Mouse (Mus musculus) midbrain, embryonic 12.5 days (tissue): Measurements from ENCODE around the gene Lrp1. TPM values are rescaled to one million over a fixed set of nuclear protein-coding genes. Genes with fewer than 3 reads are reported as not detected.
A peak's percentile ranks its signal among the peaks of the same experiment; 100 is the strongest.

Experiments
- ATAC-seq: fragments of 200-750 bp; cut with Nextera tagmentation; 2 replicates; pipeline ENCODE4 v1.8.0; 2017; ENCODE audit warnings: low read depth, moderate TSS enrichment, moderate library complexity; ENCODE audit not compliant: low FRiP score
- H3K27ac ChIP-seq: fragments of 300-500 bp; sonication (generic); replicated peaks from 2 replicates; pipeline ENCODE4 v1.5.1; 2016; ENCODE audit warnings: mild to moderate bottlenecking
- H3K27me3 ChIP-seq: fragments of 300-500 bp; sonication (generic); 2 replicates; pipeline ENCODE4 v1.6.1; 2016; ENCODE audit warnings: mild to moderate bottlenecking
- H3K36me3 ChIP-seq: fragments of 300-500 bp; sonication (generic); 2 replicates; pipeline ENCODE4 v1.6.1; 2016
- H3K4me1 ChIP-seq: fragments of 300-500 bp; sonication (generic); 2 replicates; pipeline ENCODE4 v1.6.1; 2016
- H3K4me2 ChIP-seq: fragments of 300-500 bp; sonication (generic); replicated peaks from 2 replicates; pipeline ENCODE4 v1.6.1; 2016; ENCODE audit warnings: mild to moderate bottlenecking, moderate library complexity
- H3K4me3 ChIP-seq: fragments of 300-500 bp; sonication (generic); 2 replicates; pipeline ENCODE4 v1.5.1; 2016; ENCODE audit warnings: mild to moderate bottlenecking
- H3K9ac ChIP-seq: fragments of 300-500 bp; sonication (generic); replicated peaks from 2 replicates; pipeline ENCODE4 v1.6.1; 2016; ENCODE audit warnings: mild to moderate bottlenecking, moderate library complexity
- H3K9me3 ChIP-seq: fragments of 300-500 bp; sonication (generic); 2 replicates; pipeline ENCODE4 v1.6.1; 2016; ENCODE audit warnings: mild to moderate bottlenecking
- WGBS: fragments of 180-500 bp; shearing (Covaris S2); methylation state at CpG from one replicate; pipeline ENCODE4 v1.1.7; 2016; 5-methylcytosine and 5-hydroxymethylcytosine counted together
- polyA plus RNA-seq: library from polyadenylated mRNA; unstranded; fragments of >200 nt; fragmentation: Nextera tagmentation; extraction: Ambion mirVana; gene quantifications from 2 replicates; pipeline ENCODE4 v1.2.1, GENCODE M21; 2016

Lrp1 gene
- polyA plus RNA-seq, 1 experiment from 2014 or later, result 98.1 TPM

GRCm38 (mm10) chr10:127642772-127643552 is 22.0 kb upstream of the Lrp1 start, which contains the start of gene Stat6:
Stat6 (plus strand) TSS chr10:127642986.
- Histone ChIP-seq H3K36me3 (no peaks in the 10 kb centered on the region), H3K4me3 (peak within 1 kb of the TSS; percentile 36), H3K27ac (no peak within 1 kb of the TSS), H3K4me1 (peaks cover 19% of the 10 kb centered on the region), H3K27me3 (peaks cover 30% of the 10 kb centered on the region), H3K9me3 (no peaks in the 10 kb centered on the region), H3K9ac (peak within 1 kb of the TSS; percentile 33), H3K4me2 (peak within 1 kb of the TSS; percentile 50)
- ATAC-seq, result peak; percentile 45; the same call in 1 of the 2 replicates
- 4% methylated on average over 37 of the region's 37 CpGs for WGBS

DNA sequence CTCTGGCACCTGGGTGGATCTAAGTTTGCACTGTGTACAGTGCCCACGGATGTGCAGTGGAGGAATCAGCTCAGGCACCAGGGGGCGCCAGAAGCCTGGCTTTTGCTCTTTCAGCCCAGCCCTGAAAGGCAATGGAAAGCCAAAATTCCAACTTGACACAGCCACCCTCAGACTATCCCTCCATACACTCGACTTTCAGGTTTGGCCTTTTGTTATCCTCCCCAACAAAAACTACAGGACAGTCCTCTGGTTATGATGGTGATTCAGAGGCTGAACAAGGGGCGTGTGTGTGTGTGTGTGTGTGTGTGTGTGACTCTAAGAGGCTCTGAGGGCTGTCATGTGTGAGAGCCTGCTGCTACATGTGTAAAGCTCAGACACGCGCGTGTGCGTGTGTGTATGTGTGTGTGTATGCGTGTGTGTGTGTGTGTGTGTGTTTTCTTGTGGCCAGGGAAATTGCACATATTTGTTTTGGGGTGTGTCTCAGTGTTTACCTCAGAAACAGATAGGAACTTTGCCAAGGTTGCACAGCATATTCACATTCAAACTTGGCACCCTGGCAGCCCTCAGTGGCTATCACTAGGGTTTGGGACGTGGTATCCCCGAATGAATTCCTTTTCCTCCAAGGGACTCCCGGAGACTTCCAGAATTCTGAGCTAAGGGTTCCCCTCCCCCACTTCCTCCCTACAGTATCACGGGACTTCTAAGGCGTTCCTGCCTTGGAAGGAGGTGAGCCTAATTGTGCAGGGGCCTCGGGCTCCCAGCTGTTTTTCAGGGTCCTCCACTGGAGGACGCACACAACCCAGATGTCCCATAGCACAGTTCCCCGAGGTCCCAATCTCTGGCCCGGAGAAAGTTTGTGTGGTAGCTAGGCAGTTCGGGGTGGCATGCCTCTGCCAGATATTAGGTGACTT is 21.2 kb upstream of the Lrp1 start:
- ATAC-seq, result peak; percentile 74
- Histone ChIP-seq H3K27ac (no peak overlapping the region), H3K4me3 (peak overlapping the region; percentile 36), H3K36me3 (no peaks in the 10 kb centered on the region), H3K4me1 (peaks cover 19% of the 10 kb centered on the region), H3K9me3 (no peaks in the 10 kb centered on the region), H3K9ac (peak overlapping the region; percentile 33), H3K4me2 (peak overlapping the region; percentile 50), H3K27me3 (peaks cover 30% of the 10 kb centered on the region)
- 5% methylated on average over 19 of the region's 19 CpGs for WGBS

GRCm38 (mm10) chr10:127640421-127640820 is 19.5 kb upstream of the Lrp1 start:
- 79% methylated on average over 5 of the region's 5 CpGs for WGBS
- Histone ChIP-seq H3K4me1 (peaks cover 19% of the 10 kb centered on the region), H3K9me3 (no peaks in the 10 kb centered on the region), H3K9ac (no peak overlapping the region), H3K4me3 (no peak overlapping the region), H3K27me3 (peaks cover 30% of the 10 kb centered on the region), H3K4me2 (no peak overlapping the region), H3K36me3 (no peaks in the 10 kb centered on the region), H3K27ac (no peak overlapping the region)
- ATAC-seq, result no peak

DNA sequence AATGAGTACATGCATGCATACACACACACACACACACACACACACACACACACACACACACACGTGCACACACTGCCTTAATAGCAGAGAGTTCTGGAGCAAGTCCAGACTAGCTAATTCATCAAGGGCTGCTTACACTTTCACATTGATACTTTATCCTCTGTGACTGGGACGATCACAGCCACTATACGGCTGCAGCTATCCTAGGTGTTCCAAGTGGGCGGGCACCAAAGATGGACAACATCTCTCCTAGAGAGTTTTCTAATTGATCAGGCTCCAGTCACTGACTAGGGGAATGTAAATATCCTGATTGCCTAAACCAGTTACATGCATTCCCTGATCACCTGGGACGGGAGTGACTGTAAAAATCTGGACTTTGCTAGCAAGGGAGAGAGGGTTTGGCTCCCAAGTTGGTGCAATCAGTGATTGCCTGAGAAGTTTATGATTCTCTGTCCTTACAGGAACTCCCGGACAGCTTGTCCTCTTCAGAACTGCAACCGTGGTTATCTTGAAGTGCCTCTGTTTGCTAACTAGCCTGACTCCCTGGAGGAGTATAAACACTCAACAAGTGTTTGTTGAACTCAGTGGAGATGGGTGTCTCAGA is 11.8 kb upstream of the Lrp1 start:
- no peak for ATAC-seq
- WGBS, result 86% methylated on average over 7 of the region's 7 CpGs

DNA sequence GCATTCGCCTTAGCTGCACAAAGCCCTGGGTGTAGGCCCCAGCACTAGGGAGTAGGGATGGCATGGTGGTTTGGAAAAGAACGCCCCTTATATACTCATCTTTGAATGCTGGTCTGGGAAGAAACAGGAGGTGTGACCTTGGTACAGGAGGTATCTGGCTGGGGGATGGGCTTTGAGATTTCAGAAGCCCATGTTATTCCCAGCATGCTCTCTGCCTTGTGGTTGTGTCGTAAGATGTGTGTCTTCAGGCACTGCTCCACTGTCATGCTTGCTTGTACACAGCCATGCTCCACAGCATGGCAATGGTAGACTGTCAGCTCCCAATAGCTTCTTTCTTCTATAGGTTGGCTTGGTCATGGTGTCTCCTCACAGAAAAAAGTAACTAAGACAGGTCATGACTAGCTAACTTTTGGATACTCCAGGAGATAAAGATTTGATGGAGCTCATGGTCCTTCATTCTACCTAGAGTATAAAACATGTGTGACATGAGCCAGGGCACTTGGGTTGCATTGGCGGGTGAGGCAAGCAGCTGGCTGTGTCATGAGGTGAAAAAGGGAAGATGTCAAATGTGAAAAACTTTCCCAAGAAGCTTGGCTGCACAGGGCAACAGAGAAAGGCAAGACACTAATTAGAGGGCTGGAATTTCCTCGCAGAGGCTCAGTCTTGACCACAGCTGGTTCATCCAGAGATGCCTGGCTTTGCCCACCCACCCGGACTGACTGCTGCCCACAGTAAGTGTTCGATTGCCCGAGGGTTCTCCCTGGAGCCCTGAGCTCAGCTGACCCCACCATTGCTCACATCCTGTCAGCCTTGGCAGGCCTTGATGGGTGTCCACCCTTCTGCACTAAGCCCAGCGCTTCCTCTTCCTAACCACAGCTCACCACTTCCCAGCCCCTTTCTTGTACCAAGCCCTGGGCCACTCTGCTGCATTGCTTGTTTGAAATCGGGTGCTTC is 10.6 kb upstream of the Lrp1 start:
- H3K27me3 ChIP-seq, result no peaks in the 10 kb centered on the region; the same call in 1 of the 2 replicates
- no peaks in the 10 kb centered on the region for H3K36me3 ChIP-seq
- no peak overlapping the region for H3K4me3 ChIP-seq
- no peaks in the 10 kb centered on the region for H3K4me1 ChIP-seq
- H3K9ac ChIP-seq, result no peak overlapping the region
- no peak overlapping the region for H3K4me2 ChIP-seq
- no peak for ATAC-seq
- 86% methylated on average over 10 of the region's 10 CpGs for WGBS
- H3K27ac ChIP-seq, result no peak overlapping the region
- H3K9me3 ChIP-seq, result peaks cover 1% of the 10 kb centered on the region; the same call in 1 of the 2 replicates

More for the DNA sequence above, 11.8 kb upstream of the Lrp1 start:
- Histone ChIP-seq H3K4me1 (no peaks in the 10 kb centered on the region), H3K4me2 (no peak overlapping the region), H3K27me3 (no peaks in the 10 kb centered on the region; the same call in 1 of the 2 replicates), H3K9ac (no peak overlapping the region), H3K27ac (no peak overlapping the region), H3K4me3 (no peak overlapping the region), H3K9me3 (no peaks in the 10 kb centered on the region), H3K36me3 (no peaks in the 10 kb centered on the region)

- WGBS, result 86% methylated on average over 3 of the region's 3 CpGs
- H3K36me3 ChIP-seq, result no peaks in the 10 kb centered on the region
- H3K27ac ChIP-seq, result no peak overlapping the region
- no peak for ATAC-seq
- no peak overlapping the region for H3K4me3 ChIP-seq
- H3K27me3 ChIP-seq, result no peaks in the 10 kb centered on the region
- peaks cover 7% of the 10 kb centered on the region; the same call in 1 of the 2 replicates for H3K9me3 ChIP-seq
- H3K4me2 ChIP-seq, result no peak overlapping the region
- no peak overlapping the region for H3K9ac ChIP-seq
- H3K4me1 ChIP-seq, result peaks cover 11% of the 10 kb centered on the region
Observed at GRCm38 (mm10) chr10:127626433-127626832, 5.5 kb upstream of the Lrp1 start.

GRCm38 (mm10) chr10:127623439-127624216 is 2.7 kb upstream of the Lrp1 start:
- ATAC-seq, result no peak
- WGBS, result 90% methylated on average over 6 of the region's 6 CpGs
- Histone ChIP-seq H3K27me3 (no peaks in the 10 kb centered on the region), H3K27ac (no peak overlapping the region), H3K9ac (no peak overlapping the region), H3K4me1 (peaks cover 25% of the 10 kb centered on the region), H3K4me2 (no peak overlapping the region), H3K9me3 (peaks cover 7% of the 10 kb centered on the region; the same call in 1 of the 2 replicates), H3K4me3 (no peak overlapping the region), H3K36me3 (no peaks in the 10 kb centered on the region)

DNA sequence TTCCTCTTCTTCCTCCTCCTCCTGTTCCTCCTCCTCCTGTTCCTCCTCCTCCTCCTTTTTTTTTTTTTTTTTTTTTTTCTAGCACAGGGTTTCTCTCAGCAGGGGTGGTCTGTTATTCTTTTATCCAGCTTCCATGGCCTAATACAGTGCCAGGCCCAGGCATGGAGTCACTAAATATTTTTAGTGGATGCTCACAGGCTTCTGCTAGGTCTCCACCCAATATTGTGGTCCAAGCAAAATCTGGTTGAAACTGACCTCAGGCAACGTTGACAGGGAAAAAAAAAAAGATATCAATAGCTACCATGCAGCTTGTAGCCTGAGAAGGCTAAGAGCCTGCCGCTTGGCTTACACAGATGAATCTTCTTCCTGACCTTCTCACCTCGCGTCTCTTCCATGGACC is 1.7 kb upstream of the Lrp1 start:
- H3K4me2 ChIP-seq, result 0 out of 2 replicates have a peak overlapping the region, but pooled peaks have one; percentile 91
- H3K27ac ChIP-seq, result no peak overlapping the region
- H3K9me3 ChIP-seq, result peaks cover 7% of the 10 kb centered on the region; the same call in 1 of the 2 replicates
- H3K36me3 ChIP-seq, result no peaks in the 10 kb centered on the region
- no peak for ATAC-seq
- no peaks in the 10 kb centered on the region for H3K27me3 ChIP-seq
- no peak overlapping the region for H3K9ac ChIP-seq
- peaks cover 33% of the 10 kb centered on the region for H3K4me1 ChIP-seq
- no peak overlapping the region for H3K4me3 ChIP-seq
- WGBS, result 65% methylated on average over 4 of the region's 4 CpGs

DNA sequence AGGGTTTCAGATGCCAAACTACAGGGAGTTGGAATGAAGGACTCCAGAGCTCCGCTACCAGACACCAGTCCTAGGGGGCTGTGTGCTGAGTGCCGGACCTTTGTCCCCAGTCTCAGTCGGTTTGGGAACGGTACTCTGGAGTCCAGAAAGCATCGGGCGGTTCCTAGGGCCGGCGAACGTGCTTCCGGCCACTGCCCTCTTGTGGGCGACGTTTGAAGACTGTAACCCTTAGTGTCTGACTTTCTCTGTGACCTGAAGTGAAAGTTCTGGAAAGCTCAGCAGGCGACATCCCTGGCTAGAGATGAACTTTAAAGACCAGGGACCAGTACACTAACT is 1.1 kb upstream of the Lrp1 start:
- Histone ChIP-seq H3K36me3 (no peaks in the 10 kb centered on the region), H3K4me1 (peaks cover 40% of the 10 kb centered on the region), H3K4me3 (peak overlapping the region; percentile 81), H3K27ac (peak overlapping the region; percentile 94), H3K9me3 (peaks cover 7% of the 10 kb centered on the region; the same call in 1 of the 2 replicates), H3K9ac (peak overlapping the region; percentile 91), H3K4me2 (peak overlapping the region; percentile 91), H3K27me3 (no peaks in the 10 kb centered on the region)
- peak; percentile 17 for ATAC-seq
- WGBS, result 1% methylated on average over 13 of the region's 13 CpGs

DNA sequence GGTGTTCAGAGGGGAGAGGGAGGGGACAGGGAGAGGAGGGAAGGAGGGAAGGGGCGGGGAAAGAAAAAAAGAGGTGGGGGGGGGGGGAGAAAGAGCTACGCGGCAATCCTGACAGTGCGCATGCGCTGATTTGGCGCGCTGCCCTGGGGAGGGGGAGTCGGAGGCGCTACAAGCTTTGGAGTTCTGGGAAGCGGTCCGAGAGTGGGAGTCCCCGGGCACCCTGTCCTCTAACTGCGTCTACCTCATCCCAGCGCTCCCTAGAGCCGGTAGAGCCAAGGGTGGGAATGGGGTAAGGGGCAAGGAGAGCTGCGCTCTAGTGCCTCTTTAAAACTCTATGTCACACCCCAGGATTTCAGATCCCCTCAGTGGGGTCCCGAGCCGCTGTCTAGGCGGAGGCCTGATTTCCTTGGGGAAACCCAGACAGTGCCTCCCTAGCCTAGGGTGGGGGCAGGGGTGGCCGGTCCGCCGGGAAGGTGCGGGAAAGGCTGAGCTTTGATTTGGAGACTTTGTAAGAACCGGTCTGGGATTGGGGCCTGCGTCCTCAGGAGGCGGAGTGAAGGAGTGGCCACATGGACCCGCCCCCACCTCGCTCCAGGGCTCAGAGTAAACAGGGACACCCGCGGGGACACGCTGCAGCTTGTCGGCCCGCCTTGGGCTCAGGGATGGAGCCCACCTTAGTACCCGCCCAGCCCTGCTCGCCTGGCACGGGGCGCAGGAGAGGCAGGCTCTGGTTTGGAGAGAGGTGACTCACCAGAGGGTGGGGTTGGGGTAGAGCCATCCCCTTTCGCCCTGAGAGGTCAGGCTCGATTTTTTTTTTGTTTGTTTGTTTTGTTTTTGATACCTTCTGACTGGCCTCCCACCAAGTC is 476 bp upstream of the Lrp1 start:
- Histone ChIP-seq H3K9me3 (peaks cover 4% of the 10 kb centered on the region; the same call in 1 of the 2 replicates), H3K4me3 (peak overlapping the region; percentile 81), H3K36me3 (no peaks in the 10 kb centered on the region), H3K4me1 (peaks cover 44% of the 10 kb centered on the region), H3K9ac (peak overlapping the region; percentile 91), H3K4me2 (peak overlapping the region; percentile 91), H3K27ac (peak overlapping the region; percentile 94), H3K27me3 (no peaks in the 10 kb centered on the region)
- ATAC-seq, result peak; percentile 88
- under 1% methylated on average over 36 of the region's 39 CpGs for WGBS
